Mouse (Mus musculus) cortical plate, adult 2 months (tissue): ENCODE results near the gene Cyp26b1.

ENCODE experiments used
- CTCF ChIP-seq: fragments of 200-500 bp; IDR thresholded peaks from 2 replicates; pipeline ENCODE4 v1.5.1; 2011; ENCODE audit warnings: mild to moderate bottlenecking, control low read depth, low read length; ENCODE audit not compliant: insufficient read depth; ENCODE audit errors: extremely low read depth
- POLR2A ChIP-seq: fragments of 200-500 bp; IDR thresholded peaks from 2 replicates; pipeline ENCODE4 v1.6.1; 2011; ENCODE audit warnings: mild to moderate bottlenecking, low read length, control low read depth; ENCODE audit not compliant: insufficient read depth; ENCODE audit errors: extremely low read depth

- TF ChIP-seq CTCF (no peak), POLR2A (no peak)
Measured at GRCm38 (mm10) chr6:84577898-84578297, 15.8 kb downstream of the Cyp26b1 start.
